Mouse (Mus musculus): ENCODE results near the gene Clec10a.
"Not testable (repeated sequence)": the region's sequence is repeated elsewhere in the genome, so short reads cannot be mapped to it uniquely, and the experiment has no call there.

The Clec10a gene

GRCm38 (mm10) chr11:70155897-70156296 is at the start of gene Clec10a:
Clec10a (plus strand) TSS chr11:70156197.
- not testable (repeated sequence) for DNase-seq (ENCODE audit: low read depth, low spot score)

- DNase-seq (ENCODE audit: low read depth, low spot score): no peak
Measured at GRCm38 (mm10) chr11:70107085-70107484, 48.9 kb upstream of the Clec10a start.

- peak; percentile 49 for DNase-seq (ENCODE audit: low read depth, low spot score)
Measured at GRCm38 (mm10) chr11:70110146-70110545, 45.9 kb upstream of the Clec10a start.

- no peak for DNase-seq (ENCODE audit: low read depth, low spot score)
Measured at GRCm38 (mm10) chr11:70114562-70114961, 41.4 kb upstream of the Clec10a start.

- DNase-seq (ENCODE audit: low read depth, low spot score): no peak
Measured at GRCm38 (mm10) chr11:70115901-70116300, 40.1 kb upstream of the Clec10a start.

GRCm38 (mm10) chr11:70129926-70130379 is 26.0 kb upstream of the Clec10a start, which contains the start of gene Mgl2:
Mgl2 (plus strand) TSS chr11:70130329.
- no peak for DNase-seq (ENCODE audit: low read depth, low spot score)

GRCm38 (mm10) chr11:70135001-70135400 is 21.0 kb upstream of the Clec10a start:
- DNase-seq (ENCODE audit: low read depth, low spot score): not testable (repeated sequence)

- not testable (repeated sequence) for DNase-seq (ENCODE audit: low read depth, low spot score)
Measured at GRCm38 (mm10) chr11:70135925-70136324, 20.1 kb upstream of the Clec10a start.

GRCm38 (mm10) chr11:70139171-70139570 is 16.8 kb upstream of the Clec10a start:
- DNase-seq (ENCODE audit: low read depth, low spot score): no peak

- peak; percentile 8 for DNase-seq (ENCODE audit: low read depth, low spot score)
Measured at GRCm38 (mm10) chr11:70151072-70151471, 4.9 kb upstream of the Clec10a start.

- no peak for DNase-seq (ENCODE audit: low read depth, low spot score)
Measured at GRCm38 (mm10) chr11:70162336-70162735, 6.3 kb downstream of the Clec10a start.

- DNase-seq (ENCODE audit: low read depth, low spot score): no peak
Measured at GRCm38 (mm10) chr11:70165972-70166921, 10.2 kb downstream of the Clec10a start.

GRCm38 (mm10) chr11:70168136-70168535 is 12.1 kb downstream of the Clec10a start:
- DNase-seq (ENCODE audit: low read depth, low spot score): no peak

GRCm38 (mm10) chr11:70169471-70169870 is 13.5 kb downstream of the Clec10a start:
- not testable (repeated sequence) for DNase-seq (ENCODE audit: low read depth, low spot score)

- DNase-seq (ENCODE audit: low read depth, low spot score): no peak
Measured at GRCm38 (mm10) chr11:70170291-70170690, 14.3 kb downstream of the Clec10a start.

GRCm38 (mm10) chr11:70171181-70171580 is 15.2 kb downstream of the Clec10a start:
- no peak for DNase-seq (ENCODE audit: low read depth, low spot score)

GRCm38 (mm10) chr11:70171847-70172246 is 15.8 kb downstream of the Clec10a start:
- peak; percentile 50 for DNase-seq (ENCODE audit: low read depth, low spot score)

- no peak for DNase-seq (ENCODE audit: low read depth, low spot score)
Measured at GRCm38 (mm10) chr11:70172298-70172697, 16.3 kb downstream of the Clec10a start.

- no peak for DNase-seq (ENCODE audit: low read depth, low spot score)
Measured at GRCm38 (mm10) chr11:70174491-70174890, 18.5 kb downstream of the Clec10a start.

- DNase-seq (ENCODE audit: low read depth, low spot score): no peak
Measured at GRCm38 (mm10) chr11:70177647-70178046, 21.6 kb downstream of the Clec10a start.

GRCm38 (mm10) chr11:70178311-70178710 is 22.3 kb downstream of the Clec10a start:
- DNase-seq (ENCODE audit: low read depth, low spot score): no peak

GRCm38 (mm10) chr11:70178756-70179155 is 22.8 kb downstream of the Clec10a start:
- DNase-seq (ENCODE audit: low read depth, low spot score): no peak

- peak; percentile 16 for DNase-seq (ENCODE audit: low read depth, low spot score)
Measured at GRCm38 (mm10) chr11:70179401-70179800, 23.4 kb downstream of the Clec10a start.

All from CD4-positive helper T cell, adult 2 months (primary cell).